Mouse (Mus musculus) stomach, postnatal 0 days (tissue): ENCODE data around the gene Baiap2.

Source experiments
- CTCF ChIP-seq: IDR thresholded peaks from 2 replicates; pipeline ENCODE4 v1.5.1; 2016; ENCODE audit warnings: antibody characterized with exemption, low read depth, mild to moderate bottlenecking, moderate library complexity
- EP300 ChIP-seq: optimal IDR thresholded peaks from 2 replicates; pipeline ENCODE3; 2016; ENCODE audit warnings: antibody characterized with exemption

GRCm38 (mm10) chr11:120026941-120027340 is 84.4 kb downstream of the Baiap2 start:
- no peak for TF ChIP-seq CTCF
- TF ChIP-seq EP300: no peak
